Mouse (Mus musculus) forebrain, postnatal 0 days (tissue): Measurements from ENCODE around the gene Cd2. TPM values are rescaled to one million over a fixed set of nuclear protein-coding genes. Genes with fewer than 3 reads are reported as not detected.

Experiments used
- ATAC-seq: fragments of 200-750 bp; cut with Nextera tagmentation; 2 replicates; pipeline ENCODE4 v1.8.0; 2017; ENCODE audit warnings: mild to moderate bottlenecking, moderate library complexity
- DNase-seq: peaks from one replicate; pipeline ENCODE4 v3.0.0-alpha.2; 2015
- H3K27ac ChIP-seq: fragments of 300-500 bp; sonication (generic); 2 replicates; pipeline ENCODE4 v1.5.1; 2014; ENCODE audit warnings: low read depth, mild to moderate bottlenecking, antibody characterized with exemption, low read length, moderate library complexity, mixed read lengths
- H3K27me3 ChIP-seq: fragments of 300-500 bp; sonication (generic); 2 replicates; pipeline ENCODE4 v1.6.1; 2014; ENCODE audit warnings: mild to moderate bottlenecking, low read length, mixed read lengths; ENCODE audit not compliant: insufficient read depth
- H3K36me3 ChIP-seq: fragments of 300-500 bp; sonication (generic); 2 replicates; pipeline ENCODE4 v1.6.1; 2014; ENCODE audit warnings: mild to moderate bottlenecking, moderate library complexity; ENCODE audit not compliant: insufficient read depth
- H3K4me1 ChIP-seq: fragments of 300-500 bp; sonication (generic); 2 replicates; pipeline ENCODE4 v1.6.1; 2014; ENCODE audit warnings: antibody characterized with exemption; ENCODE audit not compliant: insufficient read depth
- H3K4me2 ChIP-seq: fragments of 300-500 bp; sonication (generic); 2 replicates; pipeline ENCODE4 v1.6.1; 2014; ENCODE audit warnings: low read depth, mild to moderate bottlenecking, moderate library complexity
- H3K4me3 ChIP-seq: fragments of 300-500 bp; sonication (generic); 2 replicates; pipeline ENCODE4 v1.5.1; 2014; ENCODE audit warnings: low read depth, low read length, mixed read lengths
- H3K9ac ChIP-seq: fragments of 300-500 bp; sonication (generic); 2 replicates; pipeline ENCODE4 v1.6.1; 2014; ENCODE audit warnings: mild to moderate bottlenecking
- H3K9me3 ChIP-seq: fragments of 300-500 bp; sonication (generic); 2 replicates; pipeline ENCODE4 v1.6.1; 2016; ENCODE audit warnings: low read length
- CTCF ChIP-seq: sonication (generic); IDR thresholded peaks from 2 replicates; pipeline ENCODE4 v1.5.1; 2016; ENCODE audit warnings: antibody characterized with exemption, control low read depth, low read depth
- WGBS: fragments of 180-500 bp; shearing (Covaris S2); extraction: QIAGEN DNeasy Blood & Tissue Kit; methylation state at CpG from one replicate; pipeline ENCODE4 v1.1.7; 2014; 5-methylcytosine and 5-hydroxymethylcytosine counted together
- polyA plus RNA-seq: library from polyadenylated mRNA; unstranded; fragments of >200 nt; fragmentation: Nextera tagmentation; extraction: Ambion mirVana; gene quantifications from 2 replicates; pipeline ENCODE4 v1.2.1, GENCODE M21; 2015
- total RNA-seq: library from RNA; depleted of rRNA; stranded (reverse); fragments of >200 nt; gene quantifications from 2 replicates; pipeline ENCODE4 v1.2.3, GENCODE M21; 2014

Gene Cd2
- total and polyA plus RNA-seq, 2 experiments from 2014 or later: 0.35 TPM; not detected in 1

GRCm38 (mm10) chr3:101238695-101239094 is 49.0 kb downstream of the Cd2 start:
- no peaks in the 10 kb centered on the region for H3K9me3 ChIP-seq
- no peak overlapping the region for H3K4me3 ChIP-seq
- TF ChIP-seq CTCF: no peak
- no peaks in the 10 kb centered on the region for H3K27me3 ChIP-seq
- no peaks in the 10 kb centered on the region for H3K4me1 ChIP-seq
- H3K27ac ChIP-seq: no peak overlapping the region
- no peak overlapping the region for H3K4me2 ChIP-seq
- H3K9ac ChIP-seq: no peak overlapping the region
- DNase-seq: no peak
- no peak for ATAC-seq
- 88% methylated on average over 6 of the region's 6 CpGs for WGBS
- no peaks in the 10 kb centered on the region for H3K36me3 ChIP-seq

- no peak overlapping the region for H3K27ac ChIP-seq
- 33% methylated on average over 16 of the region's 16 CpGs for WGBS
Observed at GRCm38 (mm10) chr3:101236995-101237808, 50.5 kb downstream of the Cd2 start.

GRCm38 (mm10) chr3:101236261-101236660 is 51.5 kb downstream of the Cd2 start:
- H3K9ac ChIP-seq: no peak overlapping the region
- no peaks in the 10 kb centered on the region for H3K36me3 ChIP-seq
- H3K9me3 ChIP-seq: no peaks in the 10 kb centered on the region
- no peak for ATAC-seq
- no peak overlapping the region for H3K27ac ChIP-seq
- no peak for TF ChIP-seq CTCF
- no peak overlapping the region for H3K4me2 ChIP-seq
- WGBS: 67% methylated on average over 15 of the region's 15 CpGs
- H3K4me3 ChIP-seq: no peak overlapping the region
- no peak for DNase-seq
- H3K4me1 ChIP-seq: no peaks in the 10 kb centered on the region
- no peaks in the 10 kb centered on the region for H3K27me3 ChIP-seq

More at GRCm38 (mm10) chr3:101236995-101237808, 50.5 kb downstream of the Cd2 start:
- DNase-seq: peak; percentile 35
- Histone ChIP-seq H3K4me2 (no peak overlapping the region), H3K9me3 (no peaks in the 10 kb centered on the region), H3K9ac (no peak overlapping the region), H3K27me3 (no peaks in the 10 kb centered on the region), H3K36me3 (no peaks in the 10 kb centered on the region), H3K4me1 (no peaks in the 10 kb centered on the region), H3K4me3 (no peak overlapping the region)
- ATAC-seq: peak; percentile 82
- no peak for TF ChIP-seq CTCF

GRCm38 (mm10) chr3:101235321-101235720 is 52.4 kb downstream of the Cd2 start:
- Histone ChIP-seq H3K4me2 (no peak overlapping the region), H3K36me3 (no peaks in the 10 kb centered on the region), H3K4me3 (no peak overlapping the region), H3K4me1 (no peaks in the 10 kb centered on the region), H3K27me3 (no peaks in the 10 kb centered on the region), H3K9me3 (no peaks in the 10 kb centered on the region), H3K27ac (no peak overlapping the region), H3K9ac (no peak overlapping the region)
- DNase-seq (no peak), ATAC-seq (no peak)
- TF ChIP-seq CTCF: no peak
- 95% methylated on average over 5 of the region's 5 CpGs for WGBS

- no peaks in the 10 kb centered on the region for H3K36me3 ChIP-seq
- no peak overlapping the region for H3K9ac ChIP-seq
- no peak for ATAC-seq
- WGBS: 94% methylated on average over 5 of the region's 5 CpGs
- TF ChIP-seq CTCF: no peak
- no peak for DNase-seq
- H3K4me2 ChIP-seq: no peak overlapping the region
- H3K27ac ChIP-seq: no peak overlapping the region
- no peaks in the 10 kb centered on the region for H3K4me1 ChIP-seq
- no peak overlapping the region for H3K4me3 ChIP-seq
- no peaks in the 10 kb centered on the region for H3K27me3 ChIP-seq
- H3K9me3 ChIP-seq: no peaks in the 10 kb centered on the region
Observed at GRCm38 (mm10) chr3:101233424-101233823, 54.3 kb downstream of the Cd2 start.

- H3K9me3 ChIP-seq: no peaks in the 10 kb centered on the region
- no peak overlapping the region for H3K4me2 ChIP-seq
- WGBS: 39% methylated on average over 8 of the region's 8 CpGs
- ATAC-seq (no peak), DNase-seq (no peak)
- TF ChIP-seq CTCF: no peak
- no peaks in the 10 kb centered on the region for H3K27me3 ChIP-seq
- H3K36me3 ChIP-seq: no peaks in the 10 kb centered on the region
- H3K4me1 ChIP-seq: no peaks in the 10 kb centered on the region
- H3K9ac ChIP-seq: no peak overlapping the region
- no peak overlapping the region for H3K27ac ChIP-seq
- H3K4me3 ChIP-seq: no peak overlapping the region
Observed at GRCm38 (mm10) chr3:101232570-101232969, 55.2 kb downstream of the Cd2 start.

GRCm38 (mm10) chr3:101230201-101230600 is 57.5 kb downstream of the Cd2 start:
- Histone ChIP-seq H3K9me3 (no peaks in the 10 kb centered on the region), H3K4me2 (no peak overlapping the region), H3K4me1 (no peaks in the 10 kb centered on the region), H3K9ac (no peak overlapping the region), H3K4me3 (no peak overlapping the region), H3K27ac (no peak overlapping the region), H3K36me3 (no peaks in the 10 kb centered on the region), H3K27me3 (no peaks in the 10 kb centered on the region)
- no peak for ATAC-seq
- 58% methylated on average over 9 of the region's 9 CpGs for WGBS
- DNase-seq: no peak
- no peak for TF ChIP-seq CTCF
